Mouse (Mus musculus) midbrain, embryonic 14.5 days (tissue): Measurements from ENCODE around the gene Prg2. TPM values are rescaled to one million over a fixed set of nuclear protein-coding genes. Genes with fewer than 3 reads are reported as not detected.
A peak's percentile ranks its signal among the peaks of the same experiment; 100 is the strongest.

Source experiments
- ATAC-seq: fragments of 200-750 bp; cut with Nextera tagmentation; 2 replicates; pipeline ENCODE4 v1.8.0; 2017; ENCODE audit warnings: moderate number of reproducible peaks, moderate library complexity; ENCODE audit not compliant: low FRiP score, low TSS enrichment
- DNase-seq: peaks from one replicate; pipeline ENCODE4 v3.0.0-alpha.2; 2015
- H3K27ac ChIP-seq: fragments of 300-500 bp; sonication (generic); replicated peaks from 2 replicates; pipeline ENCODE4 v1.5.1; 2014; ENCODE audit warnings: mild to moderate bottlenecking, low read depth, low read length, moderate library complexity
- H3K27me3 ChIP-seq: fragments of 300-500 bp; sonication (generic); 2 replicates; pipeline ENCODE4 v1.6.1; 2014; ENCODE audit warnings: low read length, control low read depth, mixed read lengths; ENCODE audit not compliant: control insufficient read depth, insufficient read depth
- H3K36me3 ChIP-seq: fragments of 300-500 bp; sonication (generic); 2 replicates; pipeline ENCODE4 v1.6.1; 2014; ENCODE audit warnings: low read length, control low read depth; ENCODE audit not compliant: control insufficient read depth, insufficient read depth
- H3K4me1 ChIP-seq: fragments of 300-500 bp; sonication (generic); 2 replicates; pipeline ENCODE4 v1.6.1; 2014; ENCODE audit warnings: mild to moderate bottlenecking, antibody characterized with exemption, low read length, control low read depth; ENCODE audit not compliant: control insufficient read depth, insufficient read depth
- H3K4me2 ChIP-seq: fragments of 300-500 bp; sonication (generic); 2 replicates; pipeline ENCODE4 v1.6.1; 2014; ENCODE audit warnings: mild to moderate bottlenecking, low read length, moderate library complexity
- H3K4me3 ChIP-seq: fragments of 300-500 bp; sonication (generic); replicated peaks from 2 replicates; pipeline ENCODE4 v1.5.1; 2014; ENCODE audit warnings: low read depth, low read length
- H3K9ac ChIP-seq: fragments of 300-500 bp; sonication (generic); replicated peaks from 2 replicates; pipeline ENCODE4 v1.6.1; 2014; ENCODE audit warnings: mild to moderate bottlenecking, low read length, moderate library complexity
- H3K9me3 ChIP-seq: fragments of 300-500 bp; sonication (generic); 2 replicates; pipeline ENCODE4 v1.6.1; 2016; ENCODE audit warnings: low read length, control low read depth, mixed read lengths; ENCODE audit not compliant: control insufficient read depth
- WGBS: fragments of 180-500 bp; shearing (Covaris S2); extraction: QIAGEN DNeasy Blood & Tissue Kit; methylation state at CpG from one replicate; pipeline ENCODE4 v1.1.7; 2014; 5-methylcytosine and 5-hydroxymethylcytosine counted together
- polyA plus RNA-seq: library from polyadenylated mRNA; unstranded; fragments of >200 nt; fragmentation: Nextera tagmentation; extraction: Ambion mirVana; gene quantifications from 2 replicates; pipeline ENCODE4 v1.2.1, GENCODE M21; 2014

The Prg2 gene
- polyA plus RNA-seq, 1 experiment from 2014 or later, result not detected

DNA sequence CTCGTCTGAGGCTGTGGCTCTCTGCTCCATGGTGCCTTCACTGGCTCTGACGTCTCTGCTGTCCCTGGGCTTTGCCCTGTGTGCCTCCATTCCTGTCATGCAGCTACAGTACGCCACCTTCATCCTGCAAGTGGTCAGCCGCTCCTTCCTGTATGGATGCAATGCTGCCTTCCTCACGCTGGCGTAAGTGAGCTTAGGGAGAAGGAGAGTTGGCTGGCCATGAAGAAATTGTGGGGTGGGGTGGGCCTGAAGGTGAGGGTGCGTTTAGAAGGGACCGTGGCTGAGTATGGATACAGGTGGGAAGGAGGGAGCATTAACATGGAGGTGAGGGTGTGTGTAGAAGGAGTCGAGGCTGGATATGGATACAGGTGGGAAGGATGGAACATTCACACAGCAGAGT, 24.8 kb upstream of the Prg2 start:
- H3K27ac ChIP-seq, result no peak overlapping the region
- no peaks in the 10 kb centered on the region for H3K27me3 ChIP-seq
- H3K4me2 ChIP-seq, result no peak overlapping the region
- no peak for DNase-seq
- no peak overlapping the region for H3K4me3 ChIP-seq
- H3K9ac ChIP-seq, result no peak overlapping the region
- no peaks in the 10 kb centered on the region for H3K9me3 ChIP-seq
- H3K4me1 ChIP-seq, result no peaks in the 10 kb centered on the region
- no peaks in the 10 kb centered on the region for H3K36me3 ChIP-seq
- ATAC-seq, result no peak
- WGBS, result 90% methylated on average over 9 of the region's 9 CpGs

DNA sequence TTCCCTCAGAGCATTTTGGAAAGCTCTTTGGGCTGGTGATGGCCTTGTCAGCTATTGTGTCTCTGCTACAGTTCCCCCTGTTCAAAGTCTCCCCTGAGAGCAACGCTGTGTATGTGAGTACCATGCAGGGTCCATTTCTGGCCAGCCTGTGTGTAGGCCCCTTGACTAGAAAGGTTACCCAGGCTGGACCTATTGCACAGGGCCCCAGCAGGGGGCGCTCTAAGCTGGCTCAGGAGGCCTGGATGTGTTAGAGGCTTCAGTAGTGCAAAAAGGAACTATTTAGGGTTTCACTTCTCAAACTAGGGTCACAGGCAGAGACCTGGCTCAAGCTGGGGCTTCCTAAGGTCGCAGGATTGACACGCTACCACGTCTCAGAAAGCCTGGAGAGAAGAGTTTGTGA, 24.0 kb upstream of the Prg2 start:
- no peaks in the 10 kb centered on the region for H3K36me3 ChIP-seq
- WGBS, result 62% methylated on average over 5 of the region's 5 CpGs
- DNase-seq (peak; percentile 54), ATAC-seq (0 out of 2 replicates have a peak, but pooled peaks have one; percentile 26)
- no peak overlapping the region for H3K27ac ChIP-seq
- H3K4me3 ChIP-seq, result no peak overlapping the region
- no peaks in the 10 kb centered on the region for H3K4me1 ChIP-seq
- no peak overlapping the region for H3K4me2 ChIP-seq
- no peaks in the 10 kb centered on the region for H3K27me3 ChIP-seq
- H3K9ac ChIP-seq, result no peak overlapping the region
- no peaks in the 10 kb centered on the region for H3K9me3 ChIP-seq

DNA sequence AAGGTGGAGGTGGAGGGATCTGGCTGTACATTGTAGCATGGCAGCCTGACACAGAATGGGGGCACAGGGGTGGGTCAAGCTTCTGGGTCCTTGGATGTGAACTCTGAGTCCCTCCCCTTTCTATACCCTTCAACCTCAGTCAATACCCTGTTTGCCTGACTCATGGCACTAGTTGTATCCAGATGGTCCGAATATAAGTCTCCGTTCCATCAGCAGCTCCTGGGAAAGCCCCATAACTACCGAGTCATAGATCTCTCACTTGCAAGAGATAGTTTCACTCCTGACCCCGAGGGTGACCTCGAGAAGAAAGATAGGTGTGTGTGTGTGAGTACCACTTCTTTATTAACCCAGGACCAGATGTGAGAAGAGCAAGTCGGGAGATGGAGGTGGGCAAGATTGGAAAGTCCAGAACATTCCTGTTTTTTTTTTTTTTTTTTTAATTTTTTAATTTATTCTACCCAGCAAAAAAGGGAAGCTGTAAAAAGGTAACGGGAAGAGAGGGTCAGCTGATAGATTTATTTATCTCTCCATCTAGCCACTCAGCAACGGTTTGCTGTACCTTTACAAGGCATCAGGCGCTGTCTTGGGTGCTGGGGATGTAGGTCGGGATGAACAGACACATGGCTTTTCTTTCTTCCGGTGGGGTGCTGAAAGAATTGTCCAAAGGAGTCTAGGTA, 21.5 kb upstream of the Prg2 start:
- H3K4me2 ChIP-seq, result no peak overlapping the region
- H3K9me3 ChIP-seq, result no peaks in the 10 kb centered on the region
- no peaks in the 10 kb centered on the region for H3K36me3 ChIP-seq
- H3K9ac ChIP-seq, result no peak overlapping the region
- H3K27me3 ChIP-seq, result no peaks in the 10 kb centered on the region
- H3K27ac ChIP-seq, result no peak overlapping the region
- 93% methylated on average over 11 of the region's 11 CpGs for WGBS
- H3K4me1 ChIP-seq, result peaks cover 8% of the 10 kb centered on the region
- no peak overlapping the region for H3K4me3 ChIP-seq
- no peak for DNase-seq
- no peak for ATAC-seq

- Histone ChIP-seq H3K9ac (no peak overlapping the region), H3K4me1 (peaks cover 8% of the 10 kb centered on the region), H3K27me3 (no peaks in the 10 kb centered on the region), H3K4me3 (no peak overlapping the region), H3K9me3 (no peaks in the 10 kb centered on the region), H3K36me3 (no peaks in the 10 kb centered on the region), H3K27ac (no peak overlapping the region), H3K4me2 (no peak overlapping the region)
- 82% methylated on average over 2 of the region's 2 CpGs for WGBS
- ATAC-seq (no peak), DNase-seq (no peak)
Observed at GRCm38 (mm10) chr2:84961300-84961699, 19.0 kb upstream of the Prg2 start.

- ATAC-seq (no peak), DNase-seq (no peak)
- Histone ChIP-seq H3K27ac (no peak overlapping the region), H3K4me1 (peaks cover 8% of the 10 kb centered on the region), H3K4me3 (no peak overlapping the region), H3K36me3 (no peaks in the 10 kb centered on the region), H3K4me2 (no peak overlapping the region), H3K27me3 (no peaks in the 10 kb centered on the region), H3K9me3 (no peaks in the 10 kb centered on the region), H3K9ac (no peak overlapping the region)
- 43% methylated on average over 3 of the region's 3 CpGs for WGBS
Observed at GRCm38 (mm10) chr2:84961901-84962300, 18.4 kb upstream of the Prg2 start.

DNA sequence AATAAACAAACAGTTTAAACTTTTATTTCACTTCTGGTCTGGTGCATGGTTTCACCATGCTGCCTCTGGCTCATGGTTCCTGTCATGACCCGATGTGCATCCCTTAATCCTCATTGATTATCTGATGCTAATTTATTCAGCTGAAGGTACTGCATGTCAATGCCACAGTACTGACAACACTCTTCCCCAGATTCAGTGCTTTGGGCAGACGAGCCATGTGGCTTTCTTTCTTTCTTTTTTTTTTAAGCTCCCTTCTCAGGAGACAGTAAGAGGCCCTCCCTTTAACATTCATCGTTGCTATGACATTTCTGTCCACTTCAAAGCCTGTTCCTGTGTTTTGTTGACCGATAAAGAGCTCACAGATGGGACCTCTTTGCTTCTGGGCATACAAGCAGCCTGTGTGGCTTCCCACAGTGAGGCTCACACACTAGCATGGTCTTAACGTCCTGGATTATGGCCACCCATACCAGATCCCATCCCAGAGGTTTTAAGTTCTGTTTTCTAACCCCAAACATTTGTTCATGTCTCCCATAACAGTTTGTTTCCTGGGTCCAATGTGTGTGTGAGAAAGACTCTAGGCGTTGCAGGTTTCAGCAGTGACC, 17.3 kb upstream of the Prg2 start:
- 13% methylated on average over 6 of the region's 6 CpGs for WGBS
- Histone ChIP-seq H3K4me2 (no peak overlapping the region), H3K9me3 (no peaks in the 10 kb centered on the region), H3K9ac (no peak overlapping the region), H3K36me3 (no peaks in the 10 kb centered on the region), H3K27me3 (no peaks in the 10 kb centered on the region), H3K4me3 (no peak overlapping the region), H3K27ac (no peak overlapping the region), H3K4me1 (peaks cover 8% of the 10 kb centered on the region)
- DNase-seq, result peak; percentile 8
- no peak for ATAC-seq

DNA sequence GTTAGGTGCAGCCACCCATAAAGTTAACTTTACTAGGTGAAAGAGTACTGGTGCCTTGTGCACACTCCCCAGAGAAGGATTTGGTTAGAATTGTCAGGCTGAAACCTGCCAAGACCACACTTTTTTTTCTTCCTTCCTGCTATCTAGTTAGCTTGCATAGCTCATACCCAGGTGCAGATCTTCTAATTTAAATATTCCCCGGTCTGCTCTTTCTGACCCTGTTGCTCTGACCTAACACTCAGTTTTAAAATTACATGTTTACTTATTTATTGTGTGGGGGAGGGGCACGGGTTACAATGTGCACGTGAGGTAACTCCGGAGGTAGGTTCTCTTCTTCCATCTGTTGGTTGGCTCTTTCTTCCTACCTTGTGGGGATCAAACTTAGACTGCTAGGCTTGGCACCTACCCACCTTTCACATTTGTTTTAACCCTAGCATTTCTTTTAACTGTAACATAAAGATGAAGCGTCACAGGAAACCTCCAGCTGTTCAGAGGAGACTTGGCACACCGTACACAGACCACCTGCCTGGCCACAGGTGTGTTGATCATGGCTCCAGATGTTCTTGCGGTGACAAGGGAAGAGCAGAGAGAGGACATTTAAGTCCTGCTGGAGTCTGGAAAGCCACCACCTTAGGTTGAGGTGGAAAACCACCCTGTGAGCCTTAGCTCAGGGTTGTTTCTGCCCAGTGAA, 16.0 kb upstream of the Prg2 start:
- Histone ChIP-seq H3K27me3 (no peaks in the 10 kb centered on the region), H3K36me3 (no peaks in the 10 kb centered on the region), H3K4me3 (no peak overlapping the region), H3K4me2 (no peak overlapping the region), H3K27ac (no peak overlapping the region), H3K9me3 (no peaks in the 10 kb centered on the region), H3K4me1 (peaks cover 8% of the 10 kb centered on the region), H3K9ac (no peak overlapping the region)
- ATAC-seq, result no peak
- 92% methylated on average over 7 of the region's 7 CpGs for WGBS
- no peak for DNase-seq

DNA sequence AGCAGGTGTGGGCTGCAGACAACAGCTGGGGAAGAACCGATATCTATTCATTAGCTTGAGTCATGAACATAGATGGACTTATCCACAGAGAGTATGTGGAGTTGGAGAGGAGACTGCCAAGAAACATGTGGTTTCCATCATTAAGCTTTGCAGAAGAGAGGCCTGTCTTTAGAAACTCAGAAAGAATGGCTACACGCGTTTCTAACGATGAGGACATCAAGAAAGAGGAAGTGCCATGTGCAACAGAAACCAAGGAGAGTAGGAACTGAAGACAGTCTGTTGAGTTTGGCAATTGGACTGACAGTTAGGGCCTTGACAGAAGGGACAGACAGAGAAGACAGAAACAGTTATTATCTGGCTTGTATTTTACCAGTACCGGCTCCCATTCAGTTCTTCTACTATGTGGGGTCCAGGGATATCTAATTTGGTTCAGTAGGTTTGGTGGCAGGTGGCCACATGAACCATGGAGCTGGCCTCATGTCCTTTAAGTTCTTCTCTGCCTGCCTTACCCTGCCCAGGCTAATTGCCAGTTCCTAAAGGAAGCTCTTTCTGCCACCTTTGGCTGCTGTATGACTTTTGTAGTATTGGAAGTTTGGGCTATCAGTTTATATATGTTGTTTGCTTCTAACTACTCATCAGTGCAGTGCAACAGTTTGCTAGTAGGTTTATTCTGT, 12.8 kb upstream of the Prg2 start:
- no peak for DNase-seq
- no peaks in the 10 kb centered on the region for H3K9me3 ChIP-seq
- no peak overlapping the region for H3K4me2 ChIP-seq
- no peak overlapping the region for H3K27ac ChIP-seq
- H3K27me3 ChIP-seq, result no peaks in the 10 kb centered on the region
- peaks cover 8% of the 10 kb centered on the region for H3K4me1 ChIP-seq
- no peak for ATAC-seq
- 94% methylated on average over 5 of the region's 5 CpGs for WGBS
- H3K9ac ChIP-seq, result no peak overlapping the region
- H3K36me3 ChIP-seq, result no peaks in the 10 kb centered on the region
- no peak overlapping the region for H3K4me3 ChIP-seq
